Mouse (Mus musculus) cerebellum, adult 11 months (tissue): ENCODE measurements at regions not wholly inside any gene's neighbourhood (a gene's known extent, or its start where the extent isn't known, plus 50 kb on each side); places are given as distances from the start of the nearest gene placed in this dataset.

Source experiments
- DNase-seq: peaks from one replicate; pipeline ENCODE4 v3.0.0; 2022

GRCm38 (mm10) chr10:96724436-96725175, 107.8 kb downstream of the Btg1 start:
- no peak for DNase-seq

DNA sequence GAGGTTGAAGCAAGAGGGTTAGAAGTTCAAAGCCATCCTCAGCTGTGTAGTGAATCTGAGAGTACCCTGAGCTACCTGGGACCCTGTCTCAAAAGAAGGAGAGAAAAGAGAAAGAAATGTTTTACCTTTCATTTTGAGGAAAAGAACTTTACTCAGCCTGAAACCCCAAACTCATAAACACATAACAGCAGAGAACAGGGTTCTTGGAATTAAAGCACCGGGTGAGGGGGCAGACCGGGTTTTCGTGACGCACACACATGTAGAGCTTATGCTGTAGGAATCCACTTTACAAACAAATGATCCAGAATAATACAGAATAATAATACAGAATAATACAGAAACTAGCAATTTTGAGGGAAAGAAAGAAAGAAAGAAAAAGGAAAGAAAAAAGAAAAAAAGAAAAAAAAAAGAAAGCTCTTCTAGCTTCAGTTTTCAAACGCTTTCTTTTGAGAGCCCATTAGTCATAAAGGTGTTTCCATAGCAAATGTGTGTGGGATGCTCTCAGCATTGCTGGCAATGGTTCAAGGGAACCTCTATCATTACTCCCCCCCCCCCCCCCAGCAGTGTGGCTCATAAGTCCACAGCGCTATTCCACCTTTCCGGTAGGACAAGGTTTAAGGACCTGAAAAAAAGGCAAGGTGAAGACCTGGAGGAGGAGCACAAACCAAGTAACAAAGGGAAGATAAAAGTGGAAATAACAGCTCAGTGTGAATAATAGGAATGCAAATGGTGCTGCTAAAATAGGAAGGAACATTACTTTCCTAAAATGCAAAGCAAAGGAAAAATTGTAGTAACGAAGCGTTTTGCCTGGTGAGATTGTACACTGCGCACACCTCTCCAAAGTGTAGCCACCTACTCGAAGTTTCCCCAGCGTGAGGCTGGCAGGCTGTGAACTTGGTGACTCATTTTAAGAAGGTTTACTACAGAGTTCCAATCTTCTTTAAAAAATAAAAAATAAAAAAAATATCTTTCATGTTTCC, 110.3 kb downstream of the Btg1 start:
- DNase-seq: no peak

- DNase-seq: no peak
These were observed 116.8 kb downstream of the Btg1 start for GRCm38 (mm10) chr10:96733581-96733980.

GRCm38 (mm10) chr10:96735146-96735545, 118.3 kb downstream of the Btg1 start:
- DNase-seq: no peak

DNA sequence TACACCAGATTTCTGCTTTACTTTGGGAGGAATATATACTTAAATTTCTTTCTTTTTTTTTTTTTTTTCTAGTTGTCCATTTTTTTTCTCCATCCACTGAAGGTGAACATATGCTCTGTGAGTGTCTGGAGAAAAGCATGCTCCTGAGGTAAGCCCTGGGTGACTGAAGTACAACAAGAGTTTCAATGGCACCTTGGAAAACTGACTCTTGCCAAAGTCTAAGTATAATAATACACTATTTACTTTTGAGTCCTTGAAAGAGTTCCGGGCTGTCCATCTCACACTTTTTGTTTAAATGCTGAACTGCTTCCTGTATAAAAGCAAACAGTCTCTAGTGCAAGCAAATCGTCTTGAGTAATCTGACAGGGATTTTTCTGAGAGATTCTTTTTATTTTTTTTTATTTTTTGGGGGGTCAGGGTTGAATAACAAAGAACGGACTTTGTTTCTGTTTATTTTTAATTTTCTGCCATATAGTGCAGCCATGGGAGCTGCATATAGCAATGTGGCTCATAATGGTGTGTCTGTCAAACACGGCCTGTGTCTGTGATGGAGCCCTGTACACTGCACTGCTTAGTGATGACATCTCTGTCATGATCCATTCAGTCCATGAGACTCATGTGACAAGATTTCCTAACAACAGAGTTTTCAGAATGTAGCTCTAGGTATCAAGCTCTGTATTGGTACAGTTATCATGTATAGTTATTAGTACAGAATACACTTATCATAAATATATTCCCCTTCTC, 119.3 kb downstream of the Btg1 start:
- DNase-seq: no peak

- no peak for DNase-seq
These were observed 121.2 kb downstream of the Btg1 start for GRCm38 (mm10) chr10:96737972-96738371.

- DNase-seq: no peak
These were observed 121.8 kb downstream of the Btg1 start for GRCm38 (mm10) chr10:96738606-96739005.

GRCm38 (mm10) chr10:96744167-96744777, 127.5 kb downstream of the Btg1 start:
- DNase-seq: peak; percentile 46

GRCm38 (mm10) chr10:96747015-96747663, 130.3 kb downstream of the Btg1 start:
- no peak for DNase-seq

GRCm38 (mm10) chr10:96750861-96751260, 134.1 kb downstream of the Btg1 start:
- DNase-seq: peak; percentile 34

- DNase-seq: peak; percentile 61
These were observed 134.9 kb downstream of the Btg1 start for GRCm38 (mm10) chr10:96751580-96752264.

DNA sequence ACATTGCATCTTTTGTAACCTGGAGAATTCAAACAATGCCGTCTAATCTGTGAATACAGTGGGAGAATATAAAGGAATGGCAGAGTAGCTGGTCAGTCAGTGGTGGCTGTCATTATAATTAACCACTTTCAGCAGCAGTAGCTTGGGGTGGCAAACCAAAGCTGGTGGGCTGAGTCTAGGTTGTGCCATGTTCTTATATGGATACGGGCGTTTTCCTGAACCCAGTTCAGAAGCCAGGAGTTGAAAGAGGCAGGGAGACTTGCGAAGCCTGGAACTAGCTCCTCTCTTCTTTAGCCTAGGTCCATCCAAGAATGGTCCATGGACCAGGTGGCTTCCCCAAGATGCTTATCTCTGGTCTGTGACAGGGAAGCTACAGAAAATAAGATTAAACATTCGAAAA, 135.7 kb downstream of the Btg1 start:
- DNase-seq: no peak

GRCm38 (mm10) chr10:96753521-96753920, 136.7 kb downstream of the Btg1 start:
- DNase-seq: no peak

- no peak for DNase-seq
These were observed 138.9 kb downstream of the Btg1 start for GRCm38 (mm10) chr10:96755674-96756073.

DNA sequence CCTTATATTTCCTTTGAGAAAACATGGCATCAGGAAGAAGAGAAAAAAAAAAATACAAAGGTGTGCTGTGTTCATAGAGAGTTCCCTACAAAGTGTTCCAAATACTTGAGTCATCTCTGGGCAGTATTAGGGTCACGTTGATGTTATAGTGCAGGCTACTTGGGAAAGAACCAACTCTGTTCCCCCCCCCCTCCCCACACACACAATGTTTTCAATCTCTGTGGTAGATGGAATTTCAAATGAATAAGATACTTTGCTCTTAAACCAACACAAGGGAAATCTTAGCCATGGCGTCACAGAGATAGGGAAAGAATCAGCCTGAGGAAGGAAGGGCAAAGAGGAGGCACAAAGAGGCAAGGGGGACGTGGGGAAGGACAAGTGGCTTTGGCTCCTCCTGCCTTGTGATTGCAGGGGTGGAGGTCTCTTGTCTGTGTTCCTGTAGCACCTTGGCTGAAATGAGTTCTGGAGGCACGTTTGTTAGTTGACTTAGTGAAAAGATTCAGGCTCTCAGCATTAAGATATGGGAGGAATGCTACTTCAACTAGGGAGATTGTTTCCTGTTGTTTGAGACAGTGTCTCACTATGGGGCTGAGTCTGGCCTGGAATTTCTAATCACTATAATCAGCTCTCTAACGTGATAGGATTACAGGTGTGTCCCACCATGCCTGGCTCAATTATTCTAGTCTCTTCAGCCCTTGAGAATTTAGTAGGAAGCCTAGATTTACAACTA, 139.7 kb downstream of the Btg1 start:
- no peak for DNase-seq

- DNase-seq: no peak
These were observed 140.5 kb downstream of the Btg1 start for GRCm38 (mm10) chr10:96757311-96757710.

- no peak for DNase-seq
These were observed 144.8 kb downstream of the Btg1 start for GRCm38 (mm10) chr10:96761601-96762000.

DNA sequence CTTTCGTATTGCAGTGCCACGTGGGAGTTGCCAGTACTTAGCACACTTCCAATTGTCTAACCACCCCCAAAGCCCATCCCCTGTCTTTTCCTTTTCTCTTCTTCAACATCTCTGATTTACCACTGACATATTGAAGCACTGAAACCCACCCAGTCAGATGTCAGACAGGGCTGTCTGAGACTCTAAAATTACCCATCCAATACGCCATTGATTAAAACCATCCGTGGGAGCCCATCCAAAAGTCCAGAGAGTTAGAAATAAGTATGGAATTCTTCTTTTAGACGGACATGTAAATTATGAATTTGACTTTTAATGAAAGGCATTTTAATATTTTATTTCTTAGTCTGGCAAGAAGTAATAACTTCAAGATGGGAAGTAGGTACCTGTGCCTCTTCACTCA, 148.8 kb downstream of the Btg1 start:
- no peak for DNase-seq

GRCm38 (mm10) chr10:96778220-96778619, 161.4 kb downstream of the Btg1 start:
- no peak for DNase-seq

DNA sequence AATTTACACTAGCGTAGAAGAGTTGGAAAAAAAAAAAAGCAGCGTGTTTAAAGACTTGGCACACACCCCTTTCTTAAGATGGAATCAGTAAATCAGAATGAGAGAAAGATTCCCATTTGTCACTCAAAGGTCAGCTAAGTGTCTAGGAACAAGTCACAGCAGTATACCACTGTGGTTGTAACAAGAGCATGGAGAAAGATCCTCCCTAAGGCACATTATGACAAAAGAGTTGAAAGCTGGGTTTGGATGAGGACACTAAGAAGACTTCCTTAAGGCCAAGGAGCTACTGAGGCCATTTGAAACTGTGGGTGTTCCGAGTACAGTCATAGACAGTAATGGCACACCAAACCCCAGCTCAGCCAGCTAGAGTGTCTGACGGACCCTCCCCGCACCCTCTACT, 167.2 kb downstream of the Btg1 start:
- DNase-seq: no peak
